Mouse (Mus musculus) thymus, adult 2 months (tissue): ENCODE data around the gene Adamts18. TPM values are rescaled to one million over a fixed set of nuclear protein-coding genes. Genes with fewer than 3 reads are reported as not detected.

Source experiments
- DNase-seq: peaks from one replicate; pipeline ENCODE4 v3.0.0; 2021
- H3K27ac ChIP-seq: fragments of 200-500 bp; 2 replicates; pipeline ENCODE4 v1.5.1; 2012; ENCODE audit warnings: low read length, control low read depth; ENCODE audit not compliant: control insufficient read depth, insufficient read depth
- H3K27me3 ChIP-seq: fragments of 200-500 bp; 2 replicates; pipeline ENCODE4 v1.6.1; 2012; ENCODE audit warnings: mild to moderate bottlenecking, low read length, moderate library complexity, mixed read lengths; ENCODE audit not compliant: control insufficient read depth, insufficient read depth
- H3K36me3 ChIP-seq: fragments of 200-500 bp; 2 replicates; pipeline ENCODE4 v1.6.1; 2012; ENCODE audit warnings: mild to moderate bottlenecking, low read length, moderate library complexity; ENCODE audit not compliant: control insufficient read depth, insufficient read depth
- H3K4me1 ChIP-seq: fragments of 200-500 bp; replicated peaks from 2 replicates; pipeline ENCODE4 v1.6.1; 2012; ENCODE audit warnings: low read length; ENCODE audit not compliant: control insufficient read depth, insufficient read depth
- H3K4me3 ChIP-seq: fragments of 200-500 bp; 2 replicates; pipeline ENCODE4 v1.5.1; 2012; ENCODE audit warnings: mild to moderate bottlenecking, low read length, control low read depth, moderate library complexity; ENCODE audit not compliant: control insufficient read depth, insufficient read depth
- CTCF ChIP-seq: fragments of 200-500 bp; IDR thresholded peaks from 2 replicates; pipeline ENCODE4 v1.5.1; 2012; ENCODE audit warnings: mild to moderate bottlenecking, control low read depth, low read length, moderate library complexity, borderline replicate concordance; ENCODE audit not compliant: control insufficient read depth, poor library complexity, insufficient read depth; ENCODE audit errors: extremely low read depth
- POLR2A ChIP-seq: fragments of 200-500 bp; IDR thresholded peaks from 2 replicates; pipeline ENCODE4 v1.6.1; 2012; ENCODE audit warnings: mild to moderate bottlenecking, low read length, control low read depth, moderate library complexity; ENCODE audit not compliant: control insufficient read depth, poor library complexity, insufficient read depth; ENCODE audit errors: extremely low read depth
- WGBS: fragments of 180-500 bp; shearing (Covaris S2); methylation state at CpG from one replicate; pipeline ENCODE4 v1.1.7; 2018; 5-methylcytosine and 5-hydroxymethylcytosine counted together
- polyA plus RNA-seq: library from polyadenylated mRNA; depleted of rRNA; stranded (reverse); fragments of >200 nt; gene quantifications from 2 replicates; pipeline ENCODE4 v1.2.3, GENCODE M21; 2012

Adamts18 gene
- polyA plus RNA-seq, 1 experiment = 0.74 TPM

DNA sequence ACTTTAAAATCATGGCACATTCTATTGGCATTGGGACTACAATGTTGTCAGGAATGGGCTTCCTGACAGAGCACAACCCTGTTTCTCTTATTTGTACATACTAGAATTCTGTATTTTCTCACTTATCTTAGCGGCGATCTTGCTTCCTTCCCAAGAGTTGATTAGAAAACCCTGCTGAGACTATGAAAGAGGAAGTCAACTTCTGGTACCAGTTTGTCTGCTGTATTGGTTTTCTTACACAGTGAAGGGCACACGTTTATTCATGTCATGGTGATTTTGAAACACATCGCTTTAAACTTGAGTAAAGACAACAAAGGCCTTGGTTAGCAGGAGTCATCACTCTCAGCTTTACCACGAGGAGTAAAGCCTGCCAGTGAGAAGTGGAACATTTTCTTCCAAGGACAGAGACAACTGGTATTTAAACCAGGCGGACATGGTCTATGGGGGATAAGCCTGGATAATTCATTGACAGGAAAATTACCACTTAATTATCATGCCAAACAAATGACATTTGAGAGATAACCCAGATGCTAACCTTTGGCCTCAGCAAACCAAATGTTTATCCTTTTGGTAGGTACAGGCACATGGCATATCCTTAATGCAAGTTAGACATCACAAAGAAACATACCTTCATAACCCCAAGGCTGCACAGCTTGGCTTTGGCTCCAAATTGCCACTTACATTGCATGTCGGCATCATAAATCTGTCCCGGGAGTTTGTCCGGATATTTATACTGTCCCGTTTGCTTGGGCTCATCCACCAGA, 84.8 kb downstream of the Adamts18 start:
- DNase-seq = no peak
- WGBS = 52% methylated on average over 10 of the region's 10 CpGs
- H3K4me1 ChIP-seq = no peaks in the 10 kb centered on the region
- TF ChIP-seq POLR2A (no peak), CTCF (no peak)
- H3K36me3 ChIP-seq = no peaks in the 10 kb centered on the region
- H3K4me3 ChIP-seq = no peak overlapping the region
- no peak overlapping the region for H3K27ac ChIP-seq
- no peaks in the 10 kb centered on the region for H3K27me3 ChIP-seq

DNA sequence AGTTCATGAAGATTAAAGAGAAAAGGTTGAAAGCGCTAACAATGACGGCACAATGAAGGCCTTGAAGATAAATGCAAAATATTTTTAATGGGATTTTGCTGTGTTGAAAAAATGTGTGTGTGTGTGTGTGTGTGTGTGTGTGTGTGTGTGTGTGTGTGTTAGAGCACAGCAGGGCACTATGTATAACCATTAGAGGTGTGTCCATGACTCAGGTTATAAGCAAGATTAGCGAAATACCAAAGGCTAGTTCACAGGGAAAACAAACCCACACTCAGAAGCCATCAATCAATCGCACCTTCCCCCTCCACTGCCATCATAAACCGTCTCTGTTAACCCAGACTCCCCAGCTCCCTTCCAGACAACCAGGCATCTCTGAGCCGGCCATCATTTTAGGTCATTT, 86.4 kb downstream of the Adamts18 start:
- no peak for TF ChIP-seq CTCF
- no peak for TF ChIP-seq POLR2A
- Histone ChIP-seq H3K4me1 (no peaks in the 10 kb centered on the region), H3K4me3 (no peak overlapping the region), H3K36me3 (no peaks in the 10 kb centered on the region), H3K27me3 (no peaks in the 10 kb centered on the region), H3K27ac (no peak overlapping the region)
- WGBS = 89% methylated on average over 6 of the region's 6 CpGs
- no peak for DNase-seq

DNA sequence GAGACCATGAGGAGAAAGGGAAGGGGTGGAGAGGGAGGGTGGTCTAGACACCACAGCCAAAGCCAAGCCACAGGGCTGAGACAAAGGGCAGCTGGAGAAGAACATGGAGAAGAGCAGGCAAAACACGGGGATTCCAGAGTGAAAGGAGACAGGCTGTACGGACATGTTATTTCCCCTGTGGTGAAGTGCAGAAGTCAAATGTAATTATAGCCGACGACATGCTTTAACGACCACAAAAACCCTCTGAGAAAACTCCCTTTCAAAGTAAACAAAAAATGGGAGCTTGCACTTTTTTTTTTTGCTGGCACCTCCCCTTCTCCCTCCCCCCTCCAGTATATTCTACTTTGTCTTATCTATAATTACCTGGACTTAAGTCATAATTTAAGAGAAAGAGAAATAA, 92.7 kb downstream of the Adamts18 start:
- WGBS = 63% methylated on average over 5 of the region's 5 CpGs
- no peak for DNase-seq
- Histone ChIP-seq H3K4me3 (no peak overlapping the region), H3K27ac (no peak overlapping the region), H3K4me1 (no peaks in the 10 kb centered on the region), H3K36me3 (no peaks in the 10 kb centered on the region), H3K27me3 (no peaks in the 10 kb centered on the region)
- TF ChIP-seq CTCF = no peak
- no peak for TF ChIP-seq POLR2A

DNA sequence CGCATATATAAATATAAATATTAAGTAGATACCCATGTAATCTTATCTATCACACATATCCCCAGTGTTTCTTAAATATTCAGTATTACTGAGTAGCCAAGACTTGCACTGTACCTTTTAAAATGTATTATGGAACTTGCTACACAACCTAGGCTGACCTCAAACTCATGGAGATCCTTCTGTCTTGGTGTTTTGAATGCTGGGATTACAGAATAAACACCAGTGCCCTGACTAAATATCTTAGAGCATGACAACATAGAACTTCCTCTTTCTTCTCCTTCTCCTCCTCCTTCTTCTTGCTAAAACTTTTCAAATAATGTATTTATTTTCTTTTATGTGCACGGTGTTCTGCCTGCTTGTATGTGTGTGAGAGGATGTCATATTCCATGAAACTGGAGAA, 95.4 kb downstream of the Adamts18 start:
- Histone ChIP-seq H3K4me3 (no peak overlapping the region), H3K27ac (no peak overlapping the region), H3K27me3 (no peaks in the 10 kb centered on the region), H3K4me1 (no peaks in the 10 kb centered on the region), H3K36me3 (no peaks in the 10 kb centered on the region)
- DNase-seq = no peak
- 91% methylated on average over 2 of the region's 2 CpGs for whole genome bisulfite sequencing
- TF ChIP-seq CTCF = no peak
- TF ChIP-seq POLR2A = no peak

DNA sequence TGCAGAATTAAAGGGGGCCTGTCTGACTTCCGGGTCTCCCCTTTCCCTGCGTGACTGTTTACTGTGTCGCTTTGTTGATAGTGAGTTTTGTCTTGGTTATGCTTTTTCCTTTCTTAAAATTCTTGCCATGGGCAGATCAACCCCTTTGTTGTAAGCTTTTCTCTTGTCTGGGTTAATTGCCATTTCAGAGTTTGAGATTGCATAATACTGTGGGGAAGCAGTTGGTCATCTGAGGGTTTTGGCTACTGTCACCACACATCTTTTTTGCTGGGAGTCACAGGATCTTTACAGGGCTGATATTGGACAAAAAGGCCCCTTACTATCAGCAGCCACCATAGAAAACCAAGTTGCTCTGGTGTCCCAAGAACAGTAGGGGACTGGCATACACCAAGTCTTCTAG, 96.2 kb downstream of the Adamts18 start:
- H3K27ac ChIP-seq = no peak overlapping the region
- no peaks in the 10 kb centered on the region for H3K27me3 ChIP-seq
- 93% methylated on average over 3 of the region's 3 CpGs for WGBS
- H3K36me3 ChIP-seq = no peaks in the 10 kb centered on the region
- no peak overlapping the region for H3K4me3 ChIP-seq
- H3K4me1 ChIP-seq = no peaks in the 10 kb centered on the region
- no peak for DNase-seq
- TF ChIP-seq POLR2A = no peak
- TF ChIP-seq CTCF = no peak

DNA sequence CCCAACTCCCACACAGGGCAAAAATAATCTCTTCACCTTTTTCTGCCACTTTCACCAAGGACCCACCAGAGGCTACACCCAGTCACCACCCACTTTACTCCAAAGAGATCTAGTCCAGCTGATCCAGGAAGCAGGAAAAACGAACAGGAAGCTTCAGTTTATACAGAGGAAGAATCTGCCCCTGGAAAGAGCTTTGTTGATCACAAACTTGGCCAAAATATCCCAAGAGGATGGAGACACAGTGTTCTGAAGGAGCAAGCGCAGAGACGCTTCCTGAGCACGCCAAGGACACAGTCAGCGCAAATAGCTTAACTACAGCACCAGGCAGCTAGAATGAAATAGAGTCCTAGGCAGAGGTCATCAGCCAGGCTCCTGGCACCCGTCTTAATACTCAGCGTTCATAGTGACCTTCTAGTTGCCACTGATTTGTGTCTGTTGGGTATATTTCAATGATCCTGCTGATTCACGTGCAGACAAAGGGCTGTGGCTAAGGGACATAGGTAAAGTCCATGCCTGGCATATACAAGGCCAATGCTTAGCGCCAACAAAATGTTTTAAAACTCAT, 113.0 kb downstream of the Adamts18 start:
- DNase-seq = no peak
- Histone ChIP-seq H3K27ac (no peak overlapping the region), H3K4me3 (no peak overlapping the region), H3K4me1 (no peaks in the 10 kb centered on the region), H3K27me3 (no peaks in the 10 kb centered on the region), H3K36me3 (no peaks in the 10 kb centered on the region)
- no peak for TF ChIP-seq CTCF
- no peak for TF ChIP-seq POLR2A
- WGBS = 71% methylated on average over 9 of the region's 9 CpGs
